Mouse (Mus musculus) embryo, embryonic 11 days (tissue): ENCODE data around the gene Bloc1s6.

Source experiments
- DNase-seq: peaks from one replicate; pipeline ENCODE4 v3.0.0-alpha.2; 2015

Gene Bloc1s6

GRCm38 (mm10) chr2:122737894-122738830, at the start of gene Bloc1s6:
Bloc1s6 (plus strand) TSS chr2:122738503.
- peak; percentile 95 for DNase-seq

DNA sequence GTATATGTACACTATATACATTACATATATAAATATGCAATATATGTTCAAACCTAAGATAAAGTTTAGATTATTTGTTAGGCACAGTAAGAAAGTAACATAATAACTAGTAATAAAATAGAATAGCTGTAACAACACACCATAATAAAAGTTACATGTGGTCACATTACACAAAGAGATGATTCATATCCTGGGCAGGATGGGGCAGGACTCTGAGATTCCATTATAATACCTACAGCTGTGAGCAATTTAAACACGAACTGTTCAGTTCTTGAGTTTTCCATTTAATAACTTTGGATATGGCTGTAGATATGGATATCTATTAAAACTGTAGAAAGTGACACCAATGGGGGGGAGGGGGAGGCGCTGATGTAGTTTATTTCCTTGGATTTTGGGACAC, 40.8 kb upstream of the Bloc1s6 start:
- DNase-seq: no peak

- DNase-seq: no peak
These were observed 37.3 kb upstream of the Bloc1s6 start for GRCm38 (mm10) chr2:122701012-122701411.

DNA sequence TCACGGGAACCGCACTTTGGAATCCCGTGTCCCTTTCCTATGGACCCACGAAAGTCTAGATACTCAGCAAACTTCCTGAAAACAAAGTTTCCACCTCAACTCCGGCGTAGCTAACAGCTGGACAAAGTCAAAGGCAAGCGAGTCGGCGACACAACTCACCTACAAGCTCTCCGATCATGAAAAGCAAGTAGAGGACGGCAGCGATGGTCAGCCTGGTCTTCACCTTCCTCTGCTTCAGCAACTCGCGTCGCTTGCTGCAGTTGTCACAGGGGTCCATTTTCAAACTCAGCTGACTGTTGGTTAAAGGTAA, 36.5 kb upstream of the Bloc1s6 start:
- no peak for DNase-seq

- DNase-seq: peak; percentile 93
These were observed 35.9 kb upstream of the Bloc1s6 start, which contains the start of gene Slc30a4 for GRCm38 (mm10) chr2:122702181-122703036. Slc30a4 (minus strand) TSS chr2:122702663.

- DNase-seq: no peak
These were observed 33.7 kb upstream of the Bloc1s6 start for GRCm38 (mm10) chr2:122704572-122704971.

GRCm38 (mm10) chr2:122708080-122708479, 30.2 kb upstream of the Bloc1s6 start:
- no peak for DNase-seq

- no peak for DNase-seq
These were observed 29.1 kb upstream of the Bloc1s6 start for GRCm38 (mm10) chr2:122709156-122709555.

DNA sequence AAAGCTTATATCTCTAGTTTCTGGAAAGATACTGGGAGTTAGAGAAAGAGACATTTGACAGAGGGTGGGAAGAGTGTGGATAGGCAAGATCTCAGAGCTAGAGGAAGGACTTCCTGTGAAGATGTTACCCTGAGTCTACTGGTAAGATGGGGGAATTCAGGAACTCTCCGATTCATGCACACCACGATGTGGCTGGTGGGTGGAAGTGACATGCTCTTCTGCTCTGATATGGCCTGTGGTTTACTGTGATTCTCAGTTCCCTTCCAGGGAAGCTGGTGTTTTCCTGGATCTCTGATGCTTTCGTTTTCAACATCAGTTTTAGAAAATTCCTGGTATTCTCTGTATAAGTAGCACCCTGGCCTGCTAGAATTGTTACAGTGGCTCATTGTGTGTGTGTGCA, 26.4 kb upstream of the Bloc1s6 start:
- DNase-seq: no peak

DNA sequence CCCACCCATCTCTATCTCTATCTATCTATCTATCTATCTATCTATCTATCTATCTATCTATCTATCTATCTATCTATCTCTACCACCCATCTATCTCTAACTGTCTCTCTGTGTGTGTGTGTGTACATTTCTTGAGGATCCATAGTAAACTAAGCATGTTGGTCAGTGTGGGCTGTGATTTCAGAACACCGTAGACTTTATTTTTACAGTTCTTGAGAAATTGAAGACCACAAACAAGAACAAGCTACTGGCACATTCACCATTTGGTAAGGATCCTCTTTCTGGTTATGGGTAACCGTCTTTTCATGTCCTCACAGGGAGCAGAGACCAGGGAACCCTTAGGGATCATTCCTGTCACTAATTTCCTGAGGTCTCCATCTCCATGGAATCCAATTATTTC, 25.5 kb upstream of the Bloc1s6 start:
- DNase-seq: no peak

DNA sequence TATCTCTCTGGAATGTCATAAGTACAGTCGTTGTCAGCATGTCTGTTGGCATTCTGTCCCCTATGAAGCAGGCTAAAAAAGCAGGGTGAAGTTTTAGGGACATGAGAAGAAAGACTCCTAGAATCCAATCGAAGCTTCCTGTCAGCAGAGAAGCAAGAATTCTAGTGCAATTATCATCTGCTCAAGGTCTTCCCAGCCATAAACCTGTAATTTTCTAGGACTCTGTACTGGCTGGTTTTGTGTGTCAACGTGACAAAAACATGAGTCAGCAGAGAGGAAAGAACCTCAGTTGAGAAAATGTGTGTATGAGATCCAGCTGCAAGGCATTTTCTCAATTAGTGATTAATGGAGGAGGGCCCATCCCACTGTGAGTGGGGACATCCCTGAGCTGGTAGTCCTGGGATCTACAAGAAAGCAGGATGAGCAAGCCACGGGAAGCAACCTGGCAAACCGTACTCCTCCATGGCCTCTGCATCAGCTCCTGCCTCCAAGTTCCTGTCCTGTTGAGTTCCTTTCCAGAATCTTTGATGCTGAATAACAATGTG, 23.1 kb upstream of the Bloc1s6 start:
- DNase-seq: no peak

DNA sequence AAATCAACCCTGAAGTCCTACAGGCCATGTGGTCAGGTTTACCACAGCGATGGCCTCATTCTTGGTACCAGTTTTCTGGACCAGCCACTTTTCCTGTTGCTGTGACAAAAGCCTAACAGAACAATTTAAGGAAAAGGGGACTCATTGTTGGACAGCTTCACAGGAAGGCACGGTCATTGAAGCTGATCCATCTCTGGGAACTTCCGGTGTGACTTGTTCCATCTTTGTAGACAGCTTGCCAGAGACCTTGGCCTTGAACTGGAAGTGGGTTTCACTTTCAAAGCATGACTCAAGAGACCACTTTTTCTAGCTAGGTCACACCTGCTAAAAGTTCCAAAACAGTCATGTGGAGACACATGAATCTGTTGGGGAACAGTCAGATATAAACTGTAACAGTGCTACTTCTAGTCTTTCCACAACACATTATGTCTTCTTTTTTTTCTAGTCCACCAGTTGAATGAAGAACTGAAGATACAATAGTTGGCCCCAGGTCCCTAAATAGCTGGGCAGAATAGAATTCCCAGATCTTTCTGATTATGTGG, 21.9 kb upstream of the Bloc1s6 start:
- DNase-seq: no peak

GRCm38 (mm10) chr2:122719232-122719631, 19.1 kb upstream of the Bloc1s6 start:
- no peak for DNase-seq

- no peak for DNase-seq
These were observed 17.7 kb upstream of the Bloc1s6 start for GRCm38 (mm10) chr2:122720564-122720963.

GRCm38 (mm10) chr2:122725604-122726003, 12.7 kb upstream of the Bloc1s6 start:
- peak; percentile 34 for DNase-seq

DNA sequence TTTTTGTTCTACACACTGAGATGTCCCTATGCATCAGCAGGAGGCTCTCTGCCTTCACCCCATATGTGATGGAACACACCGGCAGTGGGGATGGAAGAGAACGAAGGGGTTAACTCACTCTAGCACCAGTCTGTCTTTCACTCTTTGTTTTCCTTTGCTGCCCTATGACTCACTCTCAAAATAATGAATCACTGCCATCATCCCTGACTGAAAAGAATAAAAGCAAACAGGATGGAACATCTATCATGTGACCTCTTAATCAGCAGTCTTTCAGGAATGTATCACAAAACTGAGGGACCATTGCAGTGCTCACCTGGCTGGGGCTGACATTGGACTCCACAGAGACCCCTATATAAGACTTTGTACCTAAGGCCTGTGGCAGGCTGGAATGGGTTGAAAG, 6.8 kb upstream of the Bloc1s6 start:
- no peak for DNase-seq

DNA sequence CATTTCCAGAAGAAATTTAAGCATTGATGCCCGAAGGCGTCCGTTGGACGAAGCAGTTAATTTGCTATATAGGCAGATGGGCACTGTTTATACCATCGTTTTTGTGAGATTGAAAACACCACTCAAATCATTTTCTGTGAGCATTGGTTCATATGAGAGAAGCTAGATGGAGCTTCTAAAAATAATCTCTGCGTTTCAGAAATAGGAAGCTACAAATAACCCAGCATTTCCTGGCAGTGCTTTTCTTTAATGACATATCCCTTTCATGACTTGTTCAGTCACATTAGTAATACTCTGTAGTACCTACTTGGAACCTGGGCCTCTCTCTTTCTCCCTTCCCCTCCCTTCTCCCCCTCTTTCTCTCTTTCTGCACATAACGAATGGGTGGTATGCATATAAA, 720 bp downstream of the Bloc1s6 start:
- DNase-seq: no peak

DNA sequence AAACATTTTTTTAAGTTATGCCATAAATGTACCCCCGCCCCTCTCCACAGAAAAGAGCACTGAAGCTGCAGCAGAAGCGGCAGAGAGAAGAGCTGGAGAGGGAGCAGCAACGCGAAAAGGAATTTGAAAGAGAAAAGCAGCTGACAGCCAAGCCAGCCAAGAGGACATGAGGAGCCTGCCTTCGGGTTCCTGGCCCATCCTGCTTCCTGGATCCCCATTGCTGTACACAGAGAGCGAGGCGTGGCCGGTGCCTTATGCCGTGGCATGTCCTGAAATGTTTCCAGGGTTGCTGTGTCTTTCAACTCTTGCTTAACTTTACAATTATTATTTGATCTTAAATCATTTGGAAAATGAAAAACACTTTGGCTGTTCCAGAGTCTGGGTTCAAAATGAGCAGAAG, 8.2 kb downstream of the Bloc1s6 start:
- no peak for DNase-seq

- DNase-seq: peak; percentile 64
These were observed 15.5 kb downstream of the Bloc1s6 start for GRCm38 (mm10) chr2:122753739-122754343.

GRCm38 (mm10) chr2:122759791-122760190, 21.5 kb downstream of the Bloc1s6 start:
- DNase-seq: no peak

GRCm38 (mm10) chr2:122762991-122763390, 24.7 kb downstream of the Bloc1s6 start:
- no peak for DNase-seq

- no peak for DNase-seq
These were observed 26.2 kb downstream of the Bloc1s6 start for GRCm38 (mm10) chr2:122764526-122764925.
